Mouse (Mus musculus): ENCODE results near the gene Ifnb1. TPM values are rescaled to one million over a fixed set of nuclear protein-coding genes. Genes with fewer than 3 reads are reported as not detected.

Ifnb1 gene
- total RNA-seq (2023): not detected

DNA sequence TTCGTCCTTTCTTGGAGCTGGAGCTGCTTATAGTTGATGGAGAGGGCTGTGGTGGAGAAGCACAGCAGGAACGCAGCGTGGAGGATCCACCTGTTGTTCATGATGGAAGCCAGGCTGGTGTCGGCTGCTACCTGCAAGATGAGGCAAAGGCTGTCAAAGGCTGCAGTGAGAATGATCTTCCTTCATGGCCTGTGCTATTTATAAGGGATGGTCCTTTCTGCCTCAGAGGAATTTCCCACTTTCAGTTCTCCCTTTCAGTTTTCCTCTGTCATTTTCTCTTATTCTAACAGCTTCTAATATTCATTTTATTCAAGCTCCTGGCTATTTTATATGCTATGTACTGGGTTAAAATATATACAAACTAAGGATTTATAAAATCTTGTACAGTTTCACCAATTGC, at the start of gene Ifnb1:
Ifnb1 (minus strand) TSS at position 101 of the 400 bp plus-strand sequence.

DNA sequence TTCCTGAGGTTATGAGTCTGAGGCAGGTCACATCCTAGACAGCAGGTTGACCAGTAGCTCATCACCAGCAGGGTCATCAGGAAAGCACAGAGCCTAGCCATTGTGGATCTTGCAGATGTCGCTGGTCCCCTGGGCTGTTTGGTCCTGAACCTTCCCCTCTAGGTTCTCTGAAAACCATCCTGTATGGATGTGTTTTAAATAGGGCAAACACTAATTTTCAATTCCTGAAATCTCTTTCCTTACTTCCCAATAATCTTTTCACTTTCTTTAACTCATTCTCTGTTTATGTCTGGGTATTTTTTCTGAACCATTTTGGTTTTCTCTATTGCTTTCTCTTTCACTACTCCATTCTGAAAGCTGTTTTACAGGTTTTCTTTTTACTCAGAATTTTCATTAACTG, 49.1 kb upstream of the Ifnb1 start, which contains the start of gene Ifna14:
Ifna14 (minus strand) TSS at position 101 of the 400 bp plus-strand sequence.

DNA sequence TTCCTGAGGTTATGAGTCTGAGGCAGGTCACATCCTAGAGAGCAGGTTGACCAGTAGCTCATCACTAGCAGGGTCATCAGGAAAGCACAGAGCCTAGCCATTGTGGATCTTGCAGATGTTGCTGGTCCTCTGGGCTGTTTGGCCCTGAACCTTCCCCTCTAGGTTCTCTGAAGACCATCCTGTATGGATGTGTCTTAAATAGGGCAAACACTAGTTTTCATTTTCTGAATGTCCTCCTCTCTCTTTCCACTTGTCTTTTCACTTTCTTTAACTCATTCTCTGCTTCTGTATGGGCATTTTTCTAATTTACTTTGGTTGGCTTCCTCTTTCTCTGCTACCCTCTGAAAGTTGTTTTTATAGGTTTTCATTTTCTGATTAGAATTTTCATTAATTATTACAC, 35.6 kb upstream of the Ifnb1 start, which contains the start of gene Ifna15:
Ifna15 (minus strand) TSS at position 101 of the 400 bp plus-strand sequence.

Other genes with a start within 250 kb of the Ifnb1 start
- 10 to 100 TPM; 46.7 to 55.0 TPM for gene Hacd4, start 83.8 kb downstream of the Ifnb1 start, total RNA-seq (2023)
- not detected for gene Ifna15, start 35.5 kb upstream of the Ifnb1 start, total RNA-seq (2023)
- gene Ifna14, start 49.0 kb upstream of the Ifnb1 start, total RNA-seq (2023): not detected
- gene Ifna9, start 69.6 kb upstream of the Ifnb1 start, total RNA-seq (2023): not detected
- gene Ifna12, start 80.6 kb upstream of the Ifnb1 start, total RNA-seq (2023): not detected
- gene C87499, start 111.6 kb upstream of the Ifnb1 start, total RNA-seq (2023): not detected
- gene Ifna13, start 121.7 kb upstream of the Ifnb1 start, total RNA-seq (2023): not detected
- gene Ifna16, start 154.2 kb upstream of the Ifnb1 start, total RNA-seq (2023): not detected
- gene Ifna2, start 161.1 kb upstream of the Ifnb1 start, total RNA-seq (2023): not detected
- not detected for gene Ifnab, start 168.6 kb upstream of the Ifnb1 start, total RNA-seq (2023)
- 1 to 10 TPM in 1 of 2 experiments, not detected in 1; 1.6 TPM for gene Gm26566, start 199.0 kb upstream of the Ifnb1 start, total RNA-seq (2023)
- 10 to 100 TPM; 72.7 to 83.4 TPM for gene Klhl9, start 199.7 kb upstream of the Ifnb1 start, total RNA-seq (2023)
- gene Gm13271, start 232.1 kb upstream of the Ifnb1 start, total RNA-seq (2023): not detected
- gene Gm13283, start 237.3 kb upstream of the Ifnb1 start, total RNA-seq (2023): not detected

Measured in monocyte, adult 59 days (primary cell).